Mouse (Mus musculus): ENCODE results near the gene Adgrb3.

DNA sequence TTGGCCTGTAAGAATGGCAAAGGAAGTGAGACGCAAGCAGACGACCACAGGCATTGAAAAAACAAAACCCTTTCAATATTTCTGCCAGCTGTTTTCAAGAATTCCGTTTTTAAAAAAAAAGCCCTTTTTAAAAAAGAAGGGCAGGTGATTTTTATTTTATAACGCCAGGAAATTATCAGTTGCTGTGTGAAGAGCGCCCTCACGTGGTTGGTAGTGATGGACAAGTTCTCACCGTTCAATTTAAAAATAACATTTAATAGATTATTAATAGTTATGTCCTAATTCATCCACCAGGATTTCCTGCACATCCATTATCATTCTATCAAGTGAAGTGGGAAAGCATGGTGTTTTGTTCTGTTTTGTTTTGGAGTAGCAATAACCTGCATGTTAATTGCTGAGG, 2.7 kb downstream of the Adgrb3 start:
- TF ChIP-seq POLR2A (IDR thresholded peaks at IDR 0.05; ENCODE audit: low read depth, low read length) (no peak), CTCF (conservative IDR thresholded peaks at IDR 0.05; ENCODE audit: insufficient read depth, insufficient read length, low read depth, low read length) (no peak)

All from kidney, adult 2 months (tissue).